Mouse (Mus musculus) activated CD4-positive, CD25-positive, alpha-beta regulatory T cell, adult 4 months (primary cell): ENCODE results near the gene 1110008L16Rik. TPM values are rescaled to one million over a fixed set of nuclear protein-coding genes. Genes with fewer than 3 reads are reported as not detected.
"Not testable (repeated sequence)": the region's sequence is repeated elsewhere in the genome, so short reads cannot be mapped to it uniquely, and the experiment has no call there.

Experiments
- ATAC-seq: one replicate; pipeline ENCODE4 v1.8.0; 2017
- polyA plus RNA-seq, 2 experiments: library from polyadenylated mRNA; unstranded; fragments of 100-300 nt; shearing (Covaris generic); gene quantifications; one replicate each; pipeline ENCODE4 v1.2.1; 2017

Gene 1110008L16Rik
- polyA plus RNA-seq, 2 experiments from 2014 or later = 8.7 to 9.3 TPM

DNA sequence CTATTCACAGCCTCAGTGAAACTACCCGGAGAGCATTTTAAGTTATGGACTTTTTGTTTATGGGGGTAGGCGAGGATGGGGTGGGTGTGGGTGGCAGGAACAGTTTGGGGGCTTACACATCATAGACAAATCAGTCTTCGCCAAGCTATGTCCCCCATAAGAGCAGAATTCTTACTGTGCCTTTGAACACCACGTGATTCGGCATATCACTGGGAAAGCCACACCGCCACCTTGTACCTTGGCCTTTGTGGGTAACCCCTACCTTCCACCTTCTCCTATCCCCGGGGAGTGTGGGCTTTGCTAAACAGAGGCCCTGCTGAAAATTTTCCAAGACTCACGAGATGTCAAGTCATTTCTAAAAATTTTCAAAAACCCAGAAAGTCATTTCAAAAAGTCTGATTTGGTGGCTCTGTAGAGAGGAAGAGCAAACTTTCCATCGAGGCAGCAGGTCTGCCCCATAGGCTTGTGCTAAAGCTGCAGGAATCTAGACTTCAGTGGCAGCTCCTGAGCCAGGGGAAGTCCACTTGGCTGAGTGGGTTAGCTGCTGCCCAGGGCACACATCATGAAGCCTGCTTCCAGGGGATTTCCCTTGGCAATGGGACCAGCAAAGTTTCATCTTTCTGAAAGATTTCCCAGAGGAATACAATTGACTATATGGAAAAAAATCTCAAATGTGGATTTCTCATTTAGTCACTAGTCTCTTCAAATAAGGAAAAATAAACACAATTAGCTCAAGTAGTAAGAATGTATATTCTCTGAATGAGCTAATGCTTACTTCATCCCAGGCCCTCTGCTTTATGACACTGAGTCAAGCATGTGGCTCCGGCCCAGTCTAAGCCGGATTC, 93.6 kb downstream of the 1110008L16Rik start:
- peak; percentile 24 for ATAC-seq

DNA sequence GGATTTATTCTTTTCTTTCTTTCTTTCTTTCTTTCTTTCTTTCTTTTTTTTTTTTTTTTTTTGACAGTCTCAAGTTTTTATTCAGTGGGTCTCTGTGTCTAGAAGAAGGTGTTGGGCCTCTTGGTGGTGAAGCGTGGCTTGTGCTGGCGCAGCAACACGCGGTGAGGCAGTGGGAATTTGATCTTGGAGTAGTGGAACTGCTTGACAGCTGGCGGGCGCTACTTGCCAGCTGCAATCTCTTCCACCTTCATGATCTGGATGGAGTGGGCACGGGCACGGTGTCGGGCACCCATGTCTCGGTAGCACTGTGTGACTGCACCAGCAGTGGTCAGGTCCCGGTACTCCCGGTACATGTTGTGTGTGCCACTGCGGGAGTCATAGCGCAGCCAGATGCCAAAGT, 96.2 kb downstream of the 1110008L16Rik start:
- ATAC-seq = not testable (repeated sequence)

DNA sequence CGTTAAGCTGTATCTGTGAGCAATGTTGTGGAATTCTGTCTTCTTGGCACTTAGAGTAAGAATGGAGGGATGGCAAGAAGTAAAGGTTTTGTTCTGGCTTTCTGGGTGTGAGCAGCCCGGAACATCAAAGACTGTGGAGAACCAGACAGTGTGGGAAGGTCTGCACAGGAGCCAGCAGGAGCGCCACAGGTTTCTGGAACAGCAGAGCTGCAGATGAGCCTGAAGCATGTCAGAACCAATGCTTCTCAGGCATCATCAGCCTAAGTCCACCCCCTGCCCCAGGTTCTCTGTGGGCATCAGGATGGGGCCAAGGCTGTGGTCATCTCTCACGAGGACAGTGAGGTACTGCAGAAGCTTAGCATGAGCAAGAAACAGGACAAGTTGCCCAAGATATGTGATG, 97.2 kb downstream of the 1110008L16Rik start:
- no peak for ATAC-seq

DNA sequence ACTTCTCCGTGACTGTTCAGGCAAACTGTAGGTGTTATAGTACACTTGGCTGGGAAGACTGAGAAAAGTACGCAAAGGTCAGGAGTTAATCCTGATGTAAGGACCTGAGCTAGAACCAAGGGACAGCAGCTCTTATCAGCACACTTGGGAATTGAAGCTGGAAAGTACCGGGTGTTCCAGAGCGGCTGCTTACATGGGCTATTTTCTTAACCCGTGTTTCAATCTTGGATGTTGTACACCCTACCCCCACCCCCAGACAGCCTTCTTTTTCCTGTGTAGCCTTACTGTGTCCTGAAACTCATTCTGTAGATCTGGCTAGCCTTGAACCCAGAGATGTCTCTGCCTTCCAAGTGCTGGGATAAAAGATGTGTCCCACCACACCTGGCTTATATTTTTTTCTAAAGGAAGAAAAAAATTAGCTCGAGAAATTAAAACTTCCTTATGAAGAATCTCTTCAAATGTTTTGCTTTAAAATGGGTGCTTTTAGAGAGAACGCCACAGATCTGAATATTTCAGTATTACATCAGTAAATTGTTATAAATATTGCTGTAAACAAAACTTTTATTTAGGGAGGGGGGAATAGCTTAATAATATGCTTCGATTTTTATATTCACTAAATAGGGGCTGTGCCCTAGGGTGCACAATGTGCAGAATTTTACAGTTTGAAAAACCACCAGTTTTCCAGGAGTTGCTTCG, 98.3 kb downstream of the 1110008L16Rik start:
- ATAC-seq = no peak

DNA sequence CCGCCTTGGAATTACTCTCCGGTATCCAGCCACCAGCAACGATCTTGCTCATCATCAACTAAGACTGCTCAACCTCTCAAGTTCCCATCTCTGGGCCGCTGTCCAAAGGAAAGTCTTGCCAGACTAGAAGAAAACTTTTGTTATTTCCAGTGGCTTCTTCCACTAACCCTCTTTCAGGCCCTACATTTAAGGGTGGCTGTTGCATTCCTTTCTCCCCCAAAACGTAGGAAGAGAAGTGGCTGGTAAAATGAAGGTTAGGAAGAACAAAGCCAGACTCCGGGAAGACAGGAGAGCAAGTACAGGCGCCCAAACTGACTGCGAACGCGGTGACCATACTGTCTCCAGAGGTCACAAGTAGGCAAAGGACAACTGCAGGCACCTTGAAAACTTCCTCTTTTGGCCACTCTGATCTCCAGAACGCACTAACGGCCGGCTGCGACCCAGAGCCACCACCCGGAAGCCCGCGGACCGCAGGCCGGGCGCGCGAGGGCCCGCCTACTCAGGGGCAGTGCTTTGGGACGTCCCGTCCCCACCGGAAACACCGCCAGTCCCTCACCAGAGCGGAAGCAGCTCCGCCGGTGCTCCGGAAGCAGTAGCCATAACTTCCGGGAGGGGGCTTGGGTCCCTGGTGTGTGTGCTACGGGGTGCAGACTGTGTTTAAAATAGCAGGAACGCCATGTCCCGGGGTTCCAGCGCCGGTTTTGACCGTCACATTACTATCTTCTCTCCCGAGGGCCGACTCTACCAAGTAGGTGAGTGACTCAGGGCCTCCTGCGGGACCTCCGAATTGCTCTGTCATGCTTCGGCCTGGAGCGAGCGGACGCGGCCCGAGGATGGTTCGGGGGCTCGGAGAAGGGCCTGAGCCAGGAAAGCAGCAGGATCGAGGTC, 99.1 kb downstream of the 1110008L16Rik start:
- peak; percentile 98 for ATAC-seq

DNA sequence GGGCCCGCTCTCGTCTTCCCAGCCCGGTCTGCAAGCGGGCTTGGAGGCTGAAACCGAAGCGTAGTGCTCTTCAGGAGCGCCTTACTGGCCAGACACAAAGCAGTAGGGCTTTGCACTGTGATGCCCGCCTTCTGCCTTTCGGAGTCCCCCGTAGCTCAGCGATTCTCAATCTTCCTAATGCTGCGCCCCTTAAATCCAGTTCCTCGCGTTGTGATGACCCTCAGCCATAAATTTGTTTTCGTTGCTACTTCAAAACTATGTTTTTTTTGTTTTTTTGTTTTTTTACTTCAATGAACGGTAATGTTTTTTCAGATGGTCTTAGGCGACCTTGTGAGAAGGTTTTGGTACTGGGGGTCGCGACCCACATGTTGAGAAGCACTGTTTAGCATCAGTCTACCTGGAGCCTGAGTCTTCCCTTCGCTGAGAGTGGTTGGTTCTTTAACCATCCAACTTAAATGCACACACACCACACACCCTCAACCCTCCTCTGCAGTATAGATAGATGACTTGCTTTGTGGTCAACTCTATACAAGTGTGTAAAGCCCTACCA, 99.8 kb downstream of the 1110008L16Rik start:
- ATAC-seq = no peak

DNA sequence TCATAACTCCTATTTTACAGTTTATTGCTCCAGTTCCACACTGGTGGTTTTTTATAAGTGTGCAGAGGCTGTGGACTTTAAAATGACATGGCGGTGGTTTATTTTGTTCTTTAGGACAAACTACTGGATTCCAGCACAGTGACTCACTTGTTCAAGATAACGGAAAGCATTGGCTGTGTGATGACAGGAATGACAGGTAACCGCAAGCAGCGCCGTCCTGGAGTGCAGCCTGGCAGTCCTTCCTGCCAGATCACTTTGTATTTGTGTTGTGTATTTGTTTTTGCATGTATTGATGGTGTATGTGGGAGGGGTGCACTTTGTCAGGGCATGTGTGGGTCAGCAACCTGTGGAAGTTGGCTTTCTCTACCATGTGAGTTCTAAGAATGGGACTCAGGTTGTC, 108.5 kb downstream of the 1110008L16Rik start:
- ATAC-seq = no peak

DNA sequence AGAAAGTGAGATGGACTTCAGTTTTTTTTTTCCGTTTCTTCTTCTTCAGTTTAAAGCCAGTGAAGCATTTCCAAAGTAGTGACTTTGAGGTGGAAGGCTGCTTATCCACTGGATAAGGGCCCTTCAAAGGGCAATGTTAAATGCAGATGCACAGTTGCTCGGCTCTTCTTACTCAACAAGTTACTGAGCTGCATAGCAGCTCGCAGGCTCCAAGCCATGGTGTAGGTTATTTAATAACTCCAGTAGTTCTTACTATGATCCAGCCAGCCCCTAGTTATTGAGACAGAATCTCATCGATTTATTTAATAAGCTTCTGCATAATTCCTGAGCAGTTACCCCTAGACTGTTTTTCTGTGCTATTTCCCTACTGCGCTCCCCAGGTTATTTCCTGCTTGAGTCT, 115.9 kb downstream of the 1110008L16Rik start:
- ATAC-seq = no peak

DNA sequence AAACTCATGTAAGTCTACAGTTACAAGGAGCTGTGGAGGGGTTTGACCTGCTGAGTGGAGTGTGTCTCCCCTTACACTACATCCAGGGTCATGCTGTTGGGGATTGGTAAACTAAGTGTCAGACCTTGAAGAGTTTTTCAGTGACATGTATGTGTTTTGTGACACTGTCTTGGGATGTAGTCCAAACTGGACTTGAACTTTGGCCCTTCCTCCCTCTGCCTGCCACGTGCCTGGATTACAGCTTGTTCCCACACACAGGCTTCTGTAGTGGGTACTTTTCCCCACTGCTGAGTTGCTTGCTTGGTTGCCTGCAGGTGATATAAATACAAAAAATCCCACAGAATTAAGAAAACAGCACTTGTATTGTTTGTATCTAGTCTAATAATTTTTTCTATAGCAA, 116.4 kb downstream of the 1110008L16Rik start:
- no peak for ATAC-seq

DNA sequence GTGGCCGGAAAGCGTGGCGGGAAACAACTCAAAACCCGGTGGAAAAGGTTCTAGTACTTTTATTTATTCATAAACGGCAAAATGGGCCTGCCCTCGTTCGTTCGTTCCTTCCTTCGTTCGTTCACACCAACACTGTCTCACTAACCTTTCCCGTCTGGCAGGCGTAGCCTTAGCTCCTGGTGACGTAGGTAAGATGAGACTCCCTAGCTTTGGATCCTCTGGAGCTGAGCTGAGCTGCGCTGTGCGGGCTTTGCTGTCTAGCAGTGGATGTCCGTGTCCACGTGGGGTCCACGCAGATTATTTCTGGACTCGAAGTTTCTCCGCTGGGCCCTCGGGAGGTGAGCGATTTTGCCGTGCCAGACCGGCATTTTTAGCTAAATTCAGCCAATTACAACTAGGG, 120.8 kb downstream of the 1110008L16Rik start:
- no peak for ATAC-seq

DNA sequence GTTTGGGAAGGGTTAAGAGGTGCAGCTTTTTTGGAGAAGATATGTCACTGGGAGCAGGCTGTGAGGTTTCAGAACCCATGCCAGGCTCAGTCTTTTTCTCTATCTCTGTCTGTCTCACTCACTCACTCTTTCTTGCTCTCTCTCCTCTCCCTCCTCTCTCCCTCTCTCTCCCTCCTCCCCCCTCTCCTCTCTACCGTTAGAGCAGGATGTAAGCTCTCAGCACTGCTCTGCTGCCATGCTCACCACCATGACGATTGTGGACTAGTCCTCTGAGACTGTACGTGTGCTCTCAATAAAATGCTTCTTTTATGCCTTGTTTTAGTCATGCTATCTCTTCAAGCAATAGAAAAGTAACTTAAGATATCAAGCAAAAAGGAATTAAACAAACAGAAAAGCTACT, 122.7 kb downstream of the 1110008L16Rik start:
- ATAC-seq = peak; percentile 40

DNA sequence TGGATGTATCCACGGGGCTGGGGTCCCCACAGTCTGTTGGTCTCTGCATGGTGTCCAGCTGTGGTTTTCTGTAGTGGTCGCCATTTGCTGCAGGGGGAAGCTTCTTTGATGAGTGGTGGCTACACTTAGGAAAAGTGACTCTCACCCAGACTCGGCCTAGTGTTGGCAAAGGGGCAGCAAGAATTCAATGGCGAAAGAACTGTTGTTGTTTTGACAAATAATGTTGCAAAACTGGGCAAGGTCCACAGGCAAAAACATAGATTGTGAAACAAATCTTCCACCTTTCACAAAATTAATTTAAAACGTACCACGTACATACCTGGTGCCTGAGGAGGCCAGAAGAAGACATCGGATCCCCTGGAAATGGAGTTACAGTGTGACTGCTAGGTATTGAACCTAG, 126.9 kb downstream of the 1110008L16Rik start:
- no peak for ATAC-seq

DNA sequence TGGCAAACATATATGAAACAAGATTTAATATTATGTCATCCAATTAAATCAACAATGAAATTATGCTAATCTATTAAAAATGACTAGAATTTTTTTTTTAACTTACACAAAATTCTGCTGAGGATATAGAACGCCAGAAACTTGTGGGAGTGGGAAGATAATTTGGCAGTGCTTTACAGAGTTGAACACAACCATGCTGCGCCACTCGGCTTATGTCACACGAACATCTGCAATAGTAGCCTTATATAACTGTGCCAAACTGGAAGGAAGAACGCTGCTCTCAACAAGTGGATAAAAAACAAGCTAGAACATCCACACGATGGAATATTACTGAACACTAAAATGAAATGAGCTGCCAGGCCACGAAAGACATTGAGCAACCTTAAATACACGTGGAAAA, 129.8 kb downstream of the 1110008L16Rik start:
- no peak for ATAC-seq

DNA sequence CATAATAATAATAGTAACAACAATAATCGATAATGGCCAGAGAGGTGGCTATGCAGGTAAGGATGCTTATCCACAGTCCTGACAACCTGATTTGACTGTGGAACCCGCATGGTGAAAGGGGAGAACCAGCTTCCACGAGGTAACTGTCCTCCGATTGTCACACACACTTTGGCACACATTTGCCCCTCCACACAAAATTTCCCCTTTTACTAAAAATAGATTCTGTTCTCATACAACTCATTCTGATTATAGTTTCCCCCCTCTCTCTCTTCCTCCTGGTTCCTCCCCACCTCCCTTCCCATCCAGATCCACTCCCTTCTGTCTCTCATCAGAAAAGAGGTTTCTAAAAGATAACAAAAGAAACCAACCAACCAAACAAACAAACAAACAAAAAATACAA, 130.6 kb downstream of the 1110008L16Rik start:
- ATAC-seq = no peak

Other genes starting within 250 kb of the 1110008L16Rik start
- 10 to 100 TPM; 14.0 to 17.8 TPM for gene 2700097O09Rik, start 219.5 kb upstream of the 1110008L16Rik start, polyA plus RNA-seq
- 100 to 1,000 TPM; 137 to 147 TPM for gene Srp54a, start 219.3 kb upstream of the 1110008L16Rik start, polyA plus RNA-seq
- gene Fam177a, start 175.1 kb upstream of the 1110008L16Rik start, polyA plus RNA-seq = 10 to 100 TPM; 17.8 to 22.9 TPM
- gene Srp54b, start 144.5 kb upstream of the 1110008L16Rik start, polyA plus RNA-seq = 10 to 100 TPM; 38.3 to 44.8 TPM
- not detected for gene 1700047I17Rik2, start 100.0 kb upstream of the 1110008L16Rik start, polyA plus RNA-seq
- gene Srp54c, start 69.4 kb upstream of the 1110008L16Rik start, polyA plus RNA-seq = 10 to 100 TPM; 55.6 to 55.7 TPM
- gene Ppp2r3c, start 3.4 kb downstream of the 1110008L16Rik start, polyA plus RNA-seq = 10 to 100 TPM; 22.6 to 26.8 TPM
- 100 to 1,000 TPM; 282 to 307 TPM for gene Psma6, start 84.6 kb downstream of the 1110008L16Rik start, polyA plus RNA-seq
- 100 to 1,000 TPM; 513 to 551 TPM for gene Nfkbia, start 193.1 kb downstream of the 1110008L16Rik start, polyA plus RNA-seq